Mouse (Mus musculus): ENCODE results near the gene 1700025C18Rik. TPM values are rescaled to one million over a fixed set of nuclear protein-coding genes. Genes with fewer than 3 reads are reported as not detected.

The 1700025C18Rik gene
- polyA plus RNA-seq (2015; fragmentation: Illumina TruSeq; extraction: RNeasy Lipid Tissue Mini Kit (QIAGEN cat#74804); ENCODE audit: insufficient read depth, low read depth, low replicate concordance) = not detected

GRCm38 (mm10) chr2:165090650-165091049, at the start of gene 1700025C18Rik:
Gene 1700025C18Rik, minus strand, starts transcription at chr2:165090750.

DNA sequence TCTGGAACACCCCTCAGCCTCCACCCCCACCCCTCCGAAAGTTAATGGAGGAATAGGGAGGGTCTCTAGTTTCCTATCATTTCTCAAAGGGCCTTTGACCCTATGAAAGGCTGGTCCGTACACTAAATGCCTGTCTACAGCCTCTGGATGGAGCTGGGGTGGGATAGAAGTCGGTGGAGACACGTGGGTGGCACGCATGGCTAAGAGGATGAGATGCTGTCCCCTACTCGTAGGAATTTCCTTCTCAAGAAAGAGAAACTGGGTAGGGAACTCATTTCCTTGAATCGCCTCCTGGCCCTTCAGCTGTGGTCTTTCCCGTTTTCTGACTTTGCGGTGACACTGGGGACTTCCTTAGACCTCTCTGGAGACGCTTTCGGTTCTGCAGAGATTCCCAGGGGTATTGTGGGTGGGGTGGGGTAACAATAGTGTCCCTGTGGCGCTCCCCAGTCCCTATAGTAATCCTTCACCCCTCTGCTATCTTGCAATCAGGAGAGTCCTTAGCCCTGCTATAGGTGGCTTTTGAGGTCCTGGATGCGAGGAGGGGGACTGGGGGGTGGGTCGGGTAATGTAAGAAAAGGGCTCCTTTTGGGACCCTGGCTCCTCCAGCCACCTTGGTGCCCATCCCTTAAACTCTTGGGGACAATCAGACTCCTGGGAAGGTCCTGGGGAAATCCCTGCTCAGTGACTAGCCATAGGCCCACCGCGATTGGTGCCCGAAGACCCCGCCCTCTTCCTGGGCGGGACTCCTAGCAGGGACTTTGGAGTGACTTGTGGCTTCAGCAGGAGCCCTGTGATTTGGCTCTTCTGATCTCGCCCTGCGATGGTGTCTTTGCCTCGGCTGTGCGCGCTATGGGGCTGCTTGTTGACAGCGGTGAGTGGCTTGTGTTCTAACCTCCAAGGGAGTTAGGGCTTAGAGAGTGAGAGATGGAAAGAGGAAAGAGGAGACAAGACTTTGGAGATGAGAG, 35.4 kb downstream of the 1700025C18Rik start, which contains the start of gene Cd40:
TSS of gene Cd40 (plus strand) at position 740 of the 965 bp plus-strand sequence.

GRCm38 (mm10) chr2:165034131-165035057, 56.2 kb downstream of the 1700025C18Rik start, which contains the start of gene Ncoa5:
Gene Ncoa5, minus strand, starts transcription at chr2:165034867.

Other genes starting within 250 kb of the 1700025C18Rik start
- 49.6 TPM for gene Pltp, start 233.0 kb downstream of the 1700025C18Rik start, polyA plus RNA-seq (2015; fragmentation: Illumina TruSeq; extraction: RNeasy Lipid Tissue Mini Kit (QIAGEN cat#74804); ENCODE audit: insufficient read depth, low read depth, low replicate concordance)
- gene Pcif1, start 211.4 kb downstream of the 1700025C18Rik start, polyA plus RNA-seq (2015; fragmentation: Illumina TruSeq; extraction: RNeasy Lipid Tissue Mini Kit (QIAGEN cat#74804); ENCODE audit: insufficient read depth, low read depth, low replicate concordance) = 14.1 TPM
- gene Zfp335, start 179.0 kb downstream of the 1700025C18Rik start, polyA plus RNA-seq (2015; fragmentation: Illumina TruSeq; extraction: RNeasy Lipid Tissue Mini Kit (QIAGEN cat#74804); ENCODE audit: insufficient read depth, low read depth, low replicate concordance) = 5.1 TPM
- 6.0 TPM for gene Mmp9, start 150.0 kb downstream of the 1700025C18Rik start, polyA plus RNA-seq (2015; fragmentation: Illumina TruSeq; extraction: RNeasy Lipid Tissue Mini Kit (QIAGEN cat#74804); ENCODE audit: insufficient read depth, low read depth, low replicate concordance)
- 2.0 TPM for gene Slc12a5, start 129.9 kb downstream of the 1700025C18Rik start, polyA plus RNA-seq (2015; fragmentation: Illumina TruSeq; extraction: RNeasy Lipid Tissue Mini Kit (QIAGEN cat#74804); ENCODE audit: insufficient read depth, low read depth, low replicate concordance)
- 8.9 TPM for gene Ncoa5, start 55.9 kb downstream of the 1700025C18Rik start, polyA plus RNA-seq (2015; fragmentation: Illumina TruSeq; extraction: RNeasy Lipid Tissue Mini Kit (QIAGEN cat#74804); ENCODE audit: insufficient read depth, low read depth, low replicate concordance)
- gene Cd40, start 35.1 kb downstream of the 1700025C18Rik start, polyA plus RNA-seq (2015; fragmentation: Illumina TruSeq; extraction: RNeasy Lipid Tissue Mini Kit (QIAGEN cat#74804); ENCODE audit: insufficient read depth, low read depth, low replicate concordance) = not detected
- 0.33 TPM for gene Cdh22, start 144.1 kb upstream of the 1700025C18Rik start, polyA plus RNA-seq (2015; fragmentation: Illumina TruSeq; extraction: RNeasy Lipid Tissue Mini Kit (QIAGEN cat#74804); ENCODE audit: insufficient read depth, low read depth, low replicate concordance)
- gene Slc35c2, start 197.1 kb upstream of the 1700025C18Rik start, polyA plus RNA-seq (2015; fragmentation: Illumina TruSeq; extraction: RNeasy Lipid Tissue Mini Kit (QIAGEN cat#74804); ENCODE audit: insufficient read depth, low read depth, low replicate concordance) = 57.6 TPM
- gene Elmo2, start 235.7 kb upstream of the 1700025C18Rik start, polyA plus RNA-seq (2015; fragmentation: Illumina TruSeq; extraction: RNeasy Lipid Tissue Mini Kit (QIAGEN cat#74804); ENCODE audit: insufficient read depth, low read depth, low replicate concordance) = 9.0 TPM